Mouse (Mus musculus) ES-Bruce4 (cell line): ENCODE results near the gene Dcdc2b.

ENCODE experiments used
- CTCF ChIP-seq: IDR thresholded peaks from one replicate; pipeline ENCODE4 v1.8.1; 2011; ENCODE audit warnings: low read depth, low read length
- EP300 ChIP-seq: IDR thresholded peaks from 2 replicates; pipeline ENCODE4 v1.6.1; 2011; ENCODE audit warnings: low read depth, low read length; ENCODE audit not compliant: insufficient read depth
- POLR2A ChIP-seq: IDR thresholded peaks from one replicate; pipeline ENCODE4 v1.8.1; 2011; ENCODE audit warnings: low read length; ENCODE audit not compliant: insufficient read depth

DNA sequence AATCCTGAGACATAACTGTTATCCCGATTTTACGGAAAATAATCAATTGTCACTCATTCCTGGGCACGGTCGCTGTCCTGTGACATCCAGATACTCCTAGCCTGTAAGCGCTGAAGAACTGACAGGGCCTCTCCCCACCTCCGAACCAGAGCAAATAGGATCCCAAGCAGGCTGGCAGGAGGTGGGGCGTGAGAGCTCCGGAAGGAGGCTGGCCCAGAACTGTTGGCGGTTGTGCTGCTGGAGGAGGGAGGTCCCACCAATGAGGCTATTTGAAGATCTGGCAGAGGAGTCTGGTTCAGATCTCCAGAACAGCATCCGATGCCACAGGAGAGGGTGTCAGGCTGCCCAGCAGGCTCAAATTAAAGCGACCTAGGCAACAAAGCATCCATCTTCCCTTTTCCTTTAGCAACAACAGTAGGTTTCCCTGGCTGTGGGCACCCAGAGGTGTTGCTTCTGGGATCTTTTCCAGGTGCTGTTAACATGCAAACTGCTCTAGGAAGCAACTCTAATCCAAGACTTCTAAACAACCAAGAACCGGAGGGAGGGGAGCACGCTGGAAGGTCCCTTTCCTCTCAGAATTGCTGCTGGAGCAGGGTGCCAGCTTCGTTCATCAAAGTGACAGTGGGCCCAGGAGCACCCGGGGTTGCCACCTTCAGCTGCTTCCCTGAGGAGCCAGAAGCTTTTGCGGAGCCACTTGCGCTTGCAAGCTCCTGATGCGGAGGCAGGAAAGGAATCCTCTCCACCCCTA lies 10.4 kb upstream of the Dcdc2b start:
- TF ChIP-seq EP300: no peak
- TF ChIP-seq CTCF: no peak
- TF ChIP-seq POLR2A: no peak
